Mouse (Mus musculus): ENCODE data around the gene Nol9. TPM values are rescaled to one million over a fixed set of nuclear protein-coding genes. Genes with fewer than 3 reads are reported as not detected.

Nol9 gene
- polyA plus RNA-seq, 1 experiment, result 40.5 TPM

DNA sequence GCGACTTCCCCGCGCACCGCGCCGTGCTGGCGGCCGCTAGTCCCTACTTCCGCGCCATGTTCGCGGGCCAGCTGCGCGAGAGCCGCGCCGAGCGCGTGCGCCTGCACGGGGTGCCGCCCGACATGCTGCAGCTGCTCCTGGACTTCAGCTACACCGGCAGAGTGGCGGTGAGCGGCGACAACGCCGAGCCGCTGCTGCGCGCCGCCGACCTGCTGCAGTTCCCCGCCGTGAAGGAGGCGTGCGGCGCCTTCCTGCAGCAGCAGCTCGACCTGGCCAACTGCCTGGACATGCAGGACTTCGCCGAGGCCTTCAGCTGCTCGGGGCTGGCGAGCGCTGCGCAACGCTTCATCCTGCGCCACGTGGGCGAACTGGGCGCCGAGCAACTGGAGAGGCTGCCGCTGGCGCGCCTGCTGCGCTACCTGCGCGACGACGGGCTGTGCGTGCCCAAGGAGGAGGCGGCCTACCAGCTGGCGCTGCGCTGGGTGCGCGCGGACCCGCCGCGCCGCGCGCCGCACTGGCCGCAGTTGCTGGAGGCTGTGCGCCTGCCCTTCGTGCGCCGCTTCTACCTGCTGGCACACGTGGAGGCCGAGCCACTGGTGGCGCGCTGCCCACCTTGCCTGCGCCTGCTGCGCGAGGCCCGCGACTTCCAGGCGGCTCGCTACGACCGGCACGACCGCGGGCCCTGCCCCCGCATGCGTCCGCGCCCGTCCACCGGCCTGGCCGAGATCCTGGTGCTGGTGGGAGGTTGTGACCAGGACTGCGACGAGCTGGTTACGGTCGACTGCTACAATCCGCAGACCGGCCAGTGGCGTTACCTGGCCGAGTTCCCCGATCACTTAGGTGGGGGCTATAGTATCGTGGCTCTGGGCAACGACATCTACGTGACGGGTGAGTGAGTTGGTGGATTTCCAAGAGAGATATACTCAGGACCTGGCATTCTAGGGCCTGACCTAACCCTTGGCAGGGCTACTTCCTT lies 29.8 kb upstream of the Nol9 start:
- Histone ChIP-seq H3K36me3 (ENCODE audit: control insufficient read depth, insufficient read depth, low read length) (peaks cover 3% of the 10 kb centered on the region; the same call in 1 of the 2 replicates), H3K27me3 (ENCODE audit: control insufficient read depth, insufficient read depth, low read length) (no peaks in the 10 kb centered on the region), H3K4me1 (replicated peaks; ENCODE audit: control insufficient read depth, insufficient read depth, low read length) (peaks cover 27% of the 10 kb centered on the region), H3K4me3 (ENCODE audit: control insufficient read depth, insufficient read depth, low read length) (peak overlapping the region; percentile 93), H3K27ac (ENCODE audit: control insufficient read depth, insufficient read depth, low read length) (peak overlapping the region; percentile 20; the same call in 1 of the 2 replicates)
- TF ChIP-seq CTCF (IDR thresholded peaks at IDR 0.05; ENCODE audit: borderline replicate concordance, control insufficient read depth, extremely low read depth, insufficient read depth, low read length, poor library complexity) (no peak; the same call in 1 of the 2 replicates), POLR2A (IDR thresholded peaks at IDR 0.05; ENCODE audit: control insufficient read depth, extremely low read depth, insufficient read depth, low read length, poor library complexity) (no peak)
- DNase-seq, result no peak
- WGBS, result under 1% methylated on average over 115 of the region's 115 CpGs

DNA sequence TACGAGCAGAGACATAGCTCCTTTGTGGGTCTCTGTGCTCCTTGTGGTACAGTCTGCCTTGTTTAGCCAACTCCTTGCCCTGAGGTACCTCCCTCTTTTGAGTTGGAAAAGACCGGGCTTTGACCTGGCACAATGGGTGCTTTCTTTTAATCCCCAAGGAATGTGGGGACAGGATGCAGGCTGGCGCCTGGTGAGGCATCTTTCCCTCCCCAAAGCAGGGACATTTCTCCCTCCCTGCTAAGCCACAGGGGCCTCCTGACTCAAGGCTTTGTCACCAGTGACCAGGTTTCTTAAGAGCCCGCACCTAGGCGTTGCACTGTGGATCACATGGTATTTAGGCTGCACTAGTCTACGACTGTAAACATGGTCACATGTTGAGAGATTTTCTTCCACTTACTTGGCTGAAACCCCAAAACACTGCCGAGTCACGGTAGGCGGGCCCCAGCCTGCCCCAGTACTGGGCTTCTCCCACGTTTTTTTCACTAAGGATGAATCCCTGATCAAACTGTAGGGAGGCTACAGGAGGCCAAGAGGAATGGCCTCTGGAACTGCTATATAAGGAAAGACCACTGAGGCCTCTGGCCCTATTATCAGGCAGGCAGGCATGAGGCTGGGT lies 28.9 kb upstream of the Nol9 start:
- no peaks in the 10 kb centered on the region for H3K27me3 ChIP-seq (ENCODE audit: control insufficient read depth, insufficient read depth, low read length)
- DNase-seq, result no peak
- H3K36me3 ChIP-seq (ENCODE audit: control insufficient read depth, insufficient read depth, low read length), result peaks cover 8% of the 10 kb centered on the region; the same call in 1 of the 2 replicates
- H3K4me3 ChIP-seq (ENCODE audit: control insufficient read depth, insufficient read depth, low read length), result peak overlapping the region; percentile 93
- 6% methylated on average over 10 of the region's 10 CpGs for WGBS
- no peak overlapping the region for H3K27ac ChIP-seq (ENCODE audit: control insufficient read depth, insufficient read depth, low read length)
- TF ChIP-seq POLR2A (IDR thresholded peaks at IDR 0.05; ENCODE audit: control insufficient read depth, extremely low read depth, insufficient read depth, low read length, poor library complexity), result no peak
- TF ChIP-seq CTCF (IDR thresholded peaks at IDR 0.05; ENCODE audit: borderline replicate concordance, control insufficient read depth, extremely low read depth, insufficient read depth, low read length, poor library complexity), result no peak
- H3K4me1 ChIP-seq (replicated peaks; ENCODE audit: control insufficient read depth, insufficient read depth, low read length), result peaks cover 27% of the 10 kb centered on the region

DNA sequence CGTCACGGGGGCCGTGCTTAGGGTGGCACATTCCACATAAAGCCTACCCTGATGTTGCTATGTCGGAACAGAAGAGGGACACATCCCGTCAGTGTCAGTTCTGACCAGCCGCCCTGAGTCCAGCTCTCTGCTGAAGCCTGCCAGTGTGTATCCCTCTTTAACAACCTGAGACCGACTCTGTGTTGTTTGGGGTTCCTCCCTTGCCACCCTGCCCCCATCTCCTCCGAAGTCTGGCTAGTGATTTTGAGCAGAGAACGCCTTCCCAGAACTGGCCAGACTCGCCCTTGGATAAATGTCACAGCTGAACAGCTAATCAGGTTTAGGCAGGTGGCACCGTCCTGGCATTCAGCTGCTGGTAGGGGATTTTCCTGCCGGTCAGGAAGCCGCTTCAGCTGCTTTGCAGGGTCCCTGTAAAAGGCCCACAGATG lies 28.4 kb upstream of the Nol9 start:
- Histone ChIP-seq H3K4me3 (ENCODE audit: control insufficient read depth, insufficient read depth, low read length) (peak overlapping the region; percentile 93), H3K27ac (ENCODE audit: control insufficient read depth, insufficient read depth, low read length) (no peak overlapping the region), H3K27me3 (ENCODE audit: control insufficient read depth, insufficient read depth, low read length) (no peaks in the 10 kb centered on the region), H3K4me1 (replicated peaks; ENCODE audit: control insufficient read depth, insufficient read depth, low read length) (peaks cover 27% of the 10 kb centered on the region), H3K36me3 (ENCODE audit: control insufficient read depth, insufficient read depth, low read length) (peaks cover 8% of the 10 kb centered on the region; the same call in 1 of the 2 replicates)
- TF ChIP-seq CTCF (IDR thresholded peaks at IDR 0.05; ENCODE audit: borderline replicate concordance, control insufficient read depth, extremely low read depth, insufficient read depth, low read length, poor library complexity) (no peak), POLR2A (IDR thresholded peaks at IDR 0.05; ENCODE audit: control insufficient read depth, extremely low read depth, insufficient read depth, low read length, poor library complexity) (no peak)
- 20% methylated on average over 13 of the region's 13 CpGs for WGBS
- no peak for DNase-seq

DNA sequence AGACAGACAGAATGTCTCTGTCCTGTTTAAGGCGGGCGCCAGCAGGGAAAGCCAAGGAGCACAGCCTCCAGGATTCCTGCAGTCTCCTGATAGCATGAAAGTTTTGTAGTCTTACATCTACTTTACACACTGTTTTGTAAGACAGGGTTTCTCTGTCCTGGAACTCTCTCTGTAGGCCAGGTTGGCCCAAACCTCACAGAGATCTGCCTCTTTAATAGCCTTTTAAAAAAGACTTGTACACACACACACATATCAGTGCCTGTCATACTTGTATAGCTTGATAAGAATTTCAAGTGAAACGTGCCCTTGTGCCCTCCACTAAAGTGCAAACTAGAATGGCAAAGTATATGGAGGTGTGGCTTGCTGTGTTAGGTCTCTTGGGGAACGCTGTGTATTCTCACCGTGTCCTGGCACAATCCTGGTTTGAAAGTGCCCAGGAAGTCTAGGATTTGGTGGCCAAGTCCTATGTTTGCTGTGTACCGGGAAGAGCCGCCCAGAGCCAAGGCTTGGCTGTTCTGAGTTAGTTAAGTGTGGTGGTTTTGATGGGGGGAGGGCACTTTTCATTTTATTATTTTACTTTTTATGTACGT lies 27.9 kb upstream of the Nol9 start:
- Histone ChIP-seq H3K36me3 (ENCODE audit: control insufficient read depth, insufficient read depth, low read length) (peaks cover 8% of the 10 kb centered on the region; the same call in 1 of the 2 replicates), H3K27ac (ENCODE audit: control insufficient read depth, insufficient read depth, low read length) (no peak overlapping the region), H3K4me1 (replicated peaks; ENCODE audit: control insufficient read depth, insufficient read depth, low read length) (peaks cover 27% of the 10 kb centered on the region), H3K4me3 (ENCODE audit: control insufficient read depth, insufficient read depth, low read length) (peak overlapping the region; percentile 93; the same call in 1 of the 2 replicates), H3K27me3 (ENCODE audit: control insufficient read depth, insufficient read depth, low read length) (no peaks in the 10 kb centered on the region)
- no peak for TF ChIP-seq CTCF (IDR thresholded peaks at IDR 0.05; ENCODE audit: borderline replicate concordance, control insufficient read depth, extremely low read depth, insufficient read depth, low read length, poor library complexity)
- no peak for TF ChIP-seq POLR2A (IDR thresholded peaks at IDR 0.05; ENCODE audit: control insufficient read depth, extremely low read depth, insufficient read depth, low read length, poor library complexity)
- WGBS, result 84% methylated on average over 8 of the region's 8 CpGs
- no peak for DNase-seq

DNA sequence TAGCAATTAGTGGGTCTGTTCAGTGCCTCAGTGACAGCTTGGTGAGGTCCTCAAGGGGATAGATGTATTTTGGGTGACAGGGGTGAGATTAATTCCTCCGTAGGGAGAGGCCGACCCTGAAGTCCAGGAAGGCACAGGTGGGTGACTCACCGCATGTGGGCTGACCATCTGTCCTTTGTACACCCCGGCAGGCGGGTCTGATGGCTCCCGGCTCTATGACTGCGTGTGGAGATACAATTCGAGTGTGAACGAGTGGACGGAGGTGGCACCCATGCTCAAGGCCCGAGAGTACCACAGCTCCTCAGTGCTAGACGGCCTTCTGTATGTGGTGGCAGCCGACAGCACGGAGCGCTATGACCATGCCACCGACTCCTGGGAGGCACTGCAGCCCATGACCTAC lies 27.0 kb upstream of the Nol9 start:
- H3K4me1 ChIP-seq (replicated peaks; ENCODE audit: control insufficient read depth, insufficient read depth, low read length), result peaks cover 27% of the 10 kb centered on the region
- peaks cover 8% of the 10 kb centered on the region; the same call in 1 of the 2 replicates for H3K36me3 ChIP-seq (ENCODE audit: control insufficient read depth, insufficient read depth, low read length)
- DNase-seq, result no peak
- WGBS, result 96% methylated on average over 16 of the region's 16 CpGs
- no peak for TF ChIP-seq POLR2A (IDR thresholded peaks at IDR 0.05; ENCODE audit: control insufficient read depth, extremely low read depth, insufficient read depth, low read length, poor library complexity)
- TF ChIP-seq CTCF (IDR thresholded peaks at IDR 0.05; ENCODE audit: borderline replicate concordance, control insufficient read depth, extremely low read depth, insufficient read depth, low read length, poor library complexity), result no peak
- H3K4me3 ChIP-seq (ENCODE audit: control insufficient read depth, insufficient read depth, low read length), result no peak overlapping the region
- H3K27me3 ChIP-seq (ENCODE audit: control insufficient read depth, insufficient read depth, low read length), result no peaks in the 10 kb centered on the region
- H3K27ac ChIP-seq (ENCODE audit: control insufficient read depth, insufficient read depth, low read length), result no peak overlapping the region
